Mouse (Mus musculus) heart, embryonic 15.5 days (tissue): ENCODE measurements around the gene Ppfia3. TPM values are rescaled to one million over a fixed set of nuclear protein-coding genes. Genes with fewer than 3 reads are reported as not detected.
A peak's percentile ranks its signal among the peaks of the same experiment; 100 is the strongest.

Source experiments
- ATAC-seq: fragments of 200-750 bp; cut with Nextera tagmentation; replicated peaks from 2 replicates; pipeline ENCODE4 v1.8.0; 2017; ENCODE audit warnings: low read depth, moderate TSS enrichment; ENCODE audit not compliant: insufficient number of reproducible peaks, insufficient read depth, low FRiP score
- H3K27ac ChIP-seq: fragments of 300-500 bp; sonication (generic); 2 replicates; pipeline ENCODE4 v1.5.1; 2015; ENCODE audit warnings: mild to moderate bottlenecking, inconsistent platforms
- H3K27me3 ChIP-seq: fragments of 300-500 bp; sonication (generic); 2 replicates; pipeline ENCODE4 v1.6.1; 2015; ENCODE audit warnings: inconsistent platforms
- H3K36me3 ChIP-seq: fragments of 300-500 bp; sonication (generic); 2 replicates; pipeline ENCODE4 v1.6.1; 2015; ENCODE audit warnings: mild to moderate bottlenecking, inconsistent platforms
- H3K4me1 ChIP-seq: fragments of 300-500 bp; sonication (generic); replicated peaks from 2 replicates; pipeline ENCODE4 v1.6.1; 2015; ENCODE audit warnings: inconsistent platforms
- H3K4me2 ChIP-seq: fragments of 300-500 bp; sonication (generic); 2 replicates; pipeline ENCODE4 v1.6.1; 2015; ENCODE audit warnings: inconsistent platforms, mild to moderate bottlenecking, moderate library complexity
- H3K4me3 ChIP-seq: fragments of 300-500 bp; sonication (generic); 2 replicates; pipeline ENCODE4 v1.5.1; 2015; ENCODE audit warnings: mild to moderate bottlenecking, inconsistent platforms
- H3K9ac ChIP-seq: fragments of 300-500 bp; sonication (generic); 2 replicates; pipeline ENCODE4 v1.6.1; 2015; ENCODE audit warnings: mild to moderate bottlenecking, inconsistent platforms
- H3K9me3 ChIP-seq: fragments of 300-500 bp; sonication (generic); replicated peaks from 2 replicates; pipeline ENCODE4 v1.6.1; 2016; ENCODE audit warnings: inconsistent platforms
- WGBS: fragments of 180-500 bp; shearing (Covaris S2); methylation state at CpG from one replicate; pipeline ENCODE4 v1.1.7; 2015; ENCODE audit warnings: mixed read lengths; 5-methylcytosine and 5-hydroxymethylcytosine counted together
- polyA plus RNA-seq: library from polyadenylated mRNA; unstranded; fragments of >200 nt; fragmentation: Nextera tagmentation; extraction: Ambion mirVana; gene quantifications from 2 replicates; pipeline ENCODE4 v1.2.1, GENCODE M21; 2015

Gene Ppfia3
- polyA plus RNA-seq, 1 experiment from 2014 or later = 2.1 TPM

DNA sequence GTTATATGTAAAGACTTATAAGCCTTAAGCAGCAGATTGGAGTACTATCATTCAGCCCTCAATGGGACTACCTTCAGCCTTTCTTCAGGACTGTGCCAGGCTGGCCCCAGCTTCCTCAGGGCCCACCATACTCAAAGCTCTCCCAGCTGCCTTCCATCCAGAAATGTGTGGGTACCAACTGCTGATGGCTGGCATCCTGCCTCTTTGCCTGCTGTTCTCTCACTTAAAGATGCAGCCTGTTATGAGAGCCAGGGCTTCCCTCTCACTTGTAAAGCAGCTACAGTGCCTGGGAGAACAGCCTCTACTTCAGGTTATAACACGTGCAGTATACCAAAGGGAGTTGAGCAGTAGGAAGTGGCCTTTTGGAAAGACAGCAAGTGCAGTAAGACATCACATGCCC is 9.2 kb upstream of the Ppfia3 start:
- WGBS = 81% methylated on average over 1 of the region's 1 CpGs
- no peak for ATAC-seq

DNA sequence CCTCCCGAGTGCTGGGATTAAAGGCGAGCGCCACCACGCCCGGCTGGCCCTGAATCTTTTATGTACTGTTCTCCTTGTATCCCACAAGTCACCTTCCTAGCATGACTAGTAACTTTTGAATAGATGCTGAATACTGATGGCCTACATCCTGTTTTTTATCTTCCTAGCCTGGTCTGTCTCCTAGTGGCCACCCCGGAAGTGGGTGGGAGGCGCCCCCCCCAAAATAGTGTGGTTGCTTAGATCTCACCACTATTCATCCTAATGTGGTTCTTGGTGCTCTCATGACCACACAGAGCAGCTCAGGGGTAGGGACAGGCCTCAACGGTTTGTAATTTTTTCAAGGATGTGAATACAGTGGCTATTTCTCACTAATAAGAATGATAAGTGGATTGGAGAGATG is 7.8 kb upstream of the Ppfia3 start:
- H3K9ac ChIP-seq = no peak overlapping the region
- peaks cover 63% of the 10 kb centered on the region for H3K36me3 ChIP-seq
- no peaks in the 10 kb centered on the region for H3K9me3 ChIP-seq
- H3K4me3 ChIP-seq = no peak overlapping the region
- H3K4me2 ChIP-seq = no peak overlapping the region
- H3K27me3 ChIP-seq = peaks cover 4% of the 10 kb centered on the region
- 90% methylated on average over 8 of the region's 8 CpGs for WGBS
- H3K4me1 ChIP-seq = peaks cover 13% of the 10 kb centered on the region
- no peak for ATAC-seq
- no peak overlapping the region for H3K27ac ChIP-seq

More for the DNA sequence above, 9.2 kb upstream of the Ppfia3 start:
- Histone ChIP-seq H3K4me1 (no peaks in the 10 kb centered on the region), H3K27ac (no peak overlapping the region), H3K9me3 (no peaks in the 10 kb centered on the region), H3K9ac (no peak overlapping the region), H3K36me3 (peaks cover 78% of the 10 kb centered on the region), H3K4me3 (no peak overlapping the region), H3K27me3 (no peaks in the 10 kb centered on the region), H3K4me2 (no peak overlapping the region)

DNA sequence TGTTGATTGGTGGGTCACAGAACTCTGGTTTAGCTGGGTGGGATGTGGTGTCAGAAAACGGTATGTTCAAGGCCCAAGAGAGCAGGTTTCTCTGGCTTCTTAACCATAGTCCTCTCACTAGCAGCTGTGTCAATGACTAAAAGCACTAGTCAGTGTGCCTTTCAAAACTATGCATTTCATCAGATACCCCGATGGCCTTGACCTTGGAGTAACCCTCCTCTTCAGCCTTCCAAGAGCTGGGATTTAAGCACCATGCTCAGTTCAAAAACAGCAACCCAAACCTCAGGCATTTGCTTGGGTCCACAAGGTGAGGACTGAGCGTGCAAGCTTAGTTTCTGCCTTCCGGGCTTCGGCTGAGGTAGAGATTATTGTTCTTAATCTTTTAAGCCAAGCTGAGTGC is 5.6 kb upstream of the Ppfia3 start:
- WGBS = 73% methylated on average over 5 of the region's 5 CpGs

DNA sequence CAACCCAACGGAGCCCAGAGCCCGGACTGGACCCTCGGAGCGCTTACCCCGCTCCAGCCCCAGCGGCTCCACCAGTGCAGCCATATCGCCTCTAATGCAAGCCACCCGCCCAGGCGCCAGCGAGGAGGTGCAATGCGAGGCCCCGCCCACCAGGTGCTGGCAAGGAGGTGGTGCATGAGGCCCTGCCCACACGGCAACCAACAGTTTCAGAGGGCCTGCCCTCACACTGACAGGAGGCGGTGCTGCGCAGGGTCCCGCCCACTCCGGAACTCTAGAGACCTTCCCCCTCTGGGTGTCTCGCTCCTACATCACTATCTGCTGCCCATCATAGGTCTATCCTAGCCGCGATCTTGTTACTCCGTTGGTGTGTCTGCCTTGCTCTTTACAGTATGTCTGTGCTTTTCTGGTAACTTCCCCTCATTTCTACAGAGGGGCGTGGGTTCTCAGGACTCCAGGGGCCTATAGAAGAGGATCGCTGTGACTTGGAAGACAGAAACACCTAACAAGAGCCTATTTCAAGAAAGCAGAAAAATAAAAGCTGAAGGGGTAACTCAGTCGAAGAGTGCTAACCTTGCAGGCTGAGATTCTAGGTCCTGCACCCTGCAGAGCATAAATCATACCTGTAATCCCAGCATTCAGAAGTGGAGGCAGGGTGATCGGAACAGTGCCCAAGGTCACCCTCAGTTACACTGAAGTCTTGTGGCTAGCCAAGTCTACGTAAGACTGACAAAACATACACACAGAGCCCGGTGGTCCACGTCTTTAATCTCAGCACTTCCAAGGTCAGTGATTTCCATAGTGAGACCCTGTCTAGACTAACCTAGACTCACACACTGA is 3.9 kb upstream of the Ppfia3 start, which contains the start of gene Lin7b:
TSS of gene Lin7b (minus strand) at position 109 of the 837 bp plus-strand sequence.
- no peaks in the 10 kb centered on the region for H3K9me3 ChIP-seq
- peak within 1 kb of the TSS; percentile 93 for H3K4me2 ChIP-seq
- peak within 1 kb of the TSS; percentile 55 for H3K4me3 ChIP-seq
- H3K36me3 ChIP-seq = peaks cover 24% of the 10 kb centered on the region
- WGBS = 8% methylated on average over 28 of the region's 28 CpGs
- peak; percentile 65 for ATAC-seq
- H3K27me3 ChIP-seq = peaks cover 32% of the 10 kb centered on the region
- H3K27ac ChIP-seq = no peak within 1 kb of the TSS
- H3K4me1 ChIP-seq = peaks cover 36% of the 10 kb centered on the region
- H3K9ac ChIP-seq = peak within 1 kb of the TSS; percentile 20

More for the DNA sequence above, 5.6 kb upstream of the Ppfia3 start:
- Histone ChIP-seq H3K36me3 (peaks cover 41% of the 10 kb centered on the region), H3K4me3 (no peak overlapping the region), H3K4me2 (no peak overlapping the region), H3K27ac (no peak overlapping the region), H3K4me1 (peaks cover 25% of the 10 kb centered on the region), H3K9ac (no peak overlapping the region), H3K27me3 (peaks cover 22% of the 10 kb centered on the region), H3K9me3 (no peaks in the 10 kb centered on the region)
- ATAC-seq = no peak

DNA sequence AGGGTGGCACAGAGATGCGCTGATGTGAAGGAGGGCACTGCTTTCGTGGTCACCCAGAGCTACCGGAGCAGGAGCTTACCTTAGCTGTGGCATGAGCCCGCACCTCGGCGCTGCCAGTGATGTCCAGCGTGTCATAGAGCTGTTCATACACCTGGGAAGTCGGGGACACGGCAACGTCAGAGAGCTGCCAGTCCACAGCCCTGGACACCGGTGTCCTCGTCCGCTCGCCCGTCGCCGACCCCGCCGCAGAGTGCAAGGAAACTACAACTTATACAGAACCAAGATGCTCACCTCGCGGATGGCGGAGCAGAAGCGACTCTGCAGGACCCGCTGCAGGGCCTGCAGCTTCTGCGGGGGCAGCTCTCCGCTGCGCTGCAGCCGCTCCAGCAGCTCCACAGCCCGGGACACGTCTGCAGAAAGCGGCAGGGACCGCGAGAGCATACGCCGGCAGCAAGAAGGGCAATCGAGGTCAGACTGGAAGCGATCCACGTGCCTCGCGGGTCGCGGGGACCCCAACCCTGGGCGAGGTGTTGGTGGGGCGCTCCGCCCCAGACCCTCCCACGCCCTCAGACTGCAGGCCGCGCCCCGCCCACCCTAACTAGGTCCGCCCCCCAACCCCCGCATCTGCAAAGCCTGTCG is 3.1 kb upstream of the Ppfia3 start:
- ATAC-seq = no peak; the same call in 1 of the 2 replicates
- peak overlapping the region; percentile 55 for H3K4me3 ChIP-seq

DNA sequence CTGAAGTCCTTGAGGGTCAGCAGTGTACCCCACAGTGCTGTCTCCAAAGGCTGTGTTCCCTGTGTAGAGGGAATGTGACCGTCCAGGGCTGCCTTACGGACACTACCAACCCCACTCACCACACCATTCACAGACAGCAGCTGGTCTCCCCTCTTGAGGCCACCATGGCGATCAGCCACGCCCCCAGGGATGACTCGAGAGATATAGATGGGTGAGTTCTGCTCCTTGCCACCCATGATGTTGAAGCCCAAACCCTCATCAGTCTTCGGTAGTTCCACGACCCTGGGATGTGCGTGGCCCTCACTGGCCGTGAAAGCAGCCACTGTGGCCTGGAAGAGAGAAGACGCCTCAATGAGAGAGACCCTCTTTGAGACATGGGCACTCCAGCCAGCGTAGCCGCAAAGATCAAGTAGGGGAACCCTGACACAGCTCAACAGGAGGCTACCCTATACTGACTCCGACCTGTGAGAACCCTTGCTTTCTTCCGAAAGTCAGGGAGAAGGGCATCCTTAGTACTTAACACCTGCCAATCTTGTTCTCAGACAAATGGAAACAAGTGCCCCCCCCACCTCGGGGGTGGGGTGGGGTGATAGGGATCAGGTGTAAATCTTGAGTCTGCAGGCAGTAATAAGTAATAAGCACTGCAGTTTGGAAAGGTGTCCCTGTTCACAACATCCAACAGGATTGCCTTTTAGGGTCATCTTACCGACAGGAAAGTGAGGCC is 2.4 kb upstream of the Ppfia3 start:
- Histone ChIP-seq H3K9me3 (no peaks in the 10 kb centered on the region), H3K4me2 (peak overlapping the region; percentile 93; the same call in 1 of the 2 replicates), H3K4me3 (0 out of 2 replicates have a peak overlapping the region, but pooled peaks have one; percentile 55), H3K4me1 (peaks cover 36% of the 10 kb centered on the region), H3K9ac (no peak overlapping the region), H3K36me3 (0 out of 2 replicates have a peak, but pooled peaks cover 14% of the 10 kb centered on the region), H3K27ac (no peak overlapping the region), H3K27me3 (peaks cover 47% of the 10 kb centered on the region)
- 73% methylated on average over 16 of the region's 16 CpGs for WGBS
- no peak for ATAC-seq

More for the DNA sequence above, 3.1 kb upstream of the Ppfia3 start:
- no peaks in the 10 kb centered on the region for H3K9me3 ChIP-seq
- peaks cover 18% of the 10 kb centered on the region; the same call in 1 of the 2 replicates for H3K36me3 ChIP-seq
- peak overlapping the region; percentile 20 for H3K9ac ChIP-seq
- WGBS = 7% methylated on average over 49 of the region's 52 CpGs
- peaks cover 39% of the 10 kb centered on the region for H3K27me3 ChIP-seq
- peaks cover 36% of the 10 kb centered on the region for H3K4me1 ChIP-seq
- peak overlapping the region; percentile 93 for H3K4me2 ChIP-seq
- no peak overlapping the region for H3K27ac ChIP-seq

DNA sequence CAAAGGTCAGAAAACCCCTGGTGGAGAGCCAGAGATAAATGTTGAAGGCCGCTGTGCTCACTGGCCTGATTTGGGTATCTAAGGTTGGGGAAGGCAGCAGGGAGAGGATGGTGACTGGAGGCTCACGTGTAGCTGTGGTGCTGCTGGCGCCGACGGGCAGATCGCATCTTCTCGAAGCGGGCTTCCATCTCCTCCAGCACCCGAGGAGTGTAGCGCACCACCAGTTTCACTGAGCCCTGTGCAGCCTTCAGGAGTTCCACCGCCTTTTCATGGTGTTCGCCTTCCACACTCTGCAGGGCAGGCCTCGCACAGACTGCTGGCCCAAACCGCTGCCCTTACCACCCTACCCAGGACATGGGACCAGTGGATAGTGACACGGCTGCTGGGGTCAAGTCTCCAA is 1.4 kb upstream of the Ppfia3 start:
- ATAC-seq = no peak
- no peak overlapping the region for H3K9ac ChIP-seq
- peaks cover 57% of the 10 kb centered on the region for H3K27me3 ChIP-seq
- 0 out of 2 replicates have a peak, but pooled peaks cover 5% of the 10 kb centered on the region for H3K36me3 ChIP-seq
- H3K4me2 ChIP-seq = peak overlapping the region; percentile 99
- peaks cover 36% of the 10 kb centered on the region for H3K4me1 ChIP-seq
- 0 out of 2 replicates have a peak overlapping the region, but pooled peaks have one; percentile 61 for H3K4me3 ChIP-seq
- 78% methylated on average over 15 of the region's 15 CpGs for WGBS
- no peak overlapping the region for H3K27ac ChIP-seq
- no peaks in the 10 kb centered on the region for H3K9me3 ChIP-seq

DNA sequence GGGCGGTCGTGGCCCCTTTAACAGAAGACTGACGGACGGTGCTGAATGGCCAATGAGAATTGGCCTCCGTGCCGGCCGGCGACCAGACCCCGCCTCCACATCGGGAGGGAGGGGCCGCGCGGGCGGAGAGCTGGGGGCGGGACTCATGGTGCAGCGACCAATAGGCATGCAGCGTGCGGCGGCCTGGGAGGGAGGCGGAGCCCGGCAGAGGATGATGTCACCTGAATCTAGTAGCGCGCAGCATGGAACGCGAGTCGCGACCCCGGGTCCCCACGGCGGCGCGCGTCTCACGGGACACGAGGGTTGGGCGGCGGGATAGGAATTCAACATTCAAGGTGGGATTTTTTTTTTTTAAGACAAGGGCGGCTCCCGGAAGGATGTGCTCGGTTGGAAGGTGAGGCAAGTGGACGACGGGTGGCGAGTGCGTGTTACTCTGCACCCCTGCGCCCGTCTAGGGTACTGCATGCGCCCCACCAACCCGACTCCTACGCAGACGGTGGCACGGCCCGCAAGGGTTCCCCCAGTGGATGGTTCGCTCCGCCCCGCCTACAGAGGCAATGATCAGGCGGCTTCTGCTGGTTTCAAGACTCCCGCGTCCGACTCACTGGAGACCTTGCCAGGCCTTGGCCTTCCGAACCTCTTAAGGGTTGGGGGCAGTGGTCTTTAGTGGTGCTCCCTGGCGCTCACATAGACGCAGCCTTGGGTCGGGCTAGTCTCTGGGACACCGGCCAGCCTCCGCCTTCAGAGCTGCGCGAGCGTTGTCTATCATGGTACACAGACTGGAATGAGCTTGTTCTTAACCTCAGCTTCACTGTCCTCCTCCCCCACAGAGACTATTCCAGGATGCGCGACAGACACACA is 431 bp upstream of the Ppfia3 start:
- Histone ChIP-seq H3K4me2 (peak overlapping the region; percentile 99), H3K27me3 (peaks cover 66% of the 10 kb centered on the region), H3K4me3 (peak overlapping the region; percentile 61), H3K36me3 (no peaks in the 10 kb centered on the region), H3K27ac (peak overlapping the region; percentile 52), H3K9ac (peak overlapping the region; percentile 57), H3K9me3 (no peaks in the 10 kb centered on the region), H3K4me1 (peaks cover 39% of the 10 kb centered on the region)
- peak; percentile 89 for ATAC-seq
- under 1% methylated on average over 70 of the region's 70 CpGs for WGBS

DNA sequence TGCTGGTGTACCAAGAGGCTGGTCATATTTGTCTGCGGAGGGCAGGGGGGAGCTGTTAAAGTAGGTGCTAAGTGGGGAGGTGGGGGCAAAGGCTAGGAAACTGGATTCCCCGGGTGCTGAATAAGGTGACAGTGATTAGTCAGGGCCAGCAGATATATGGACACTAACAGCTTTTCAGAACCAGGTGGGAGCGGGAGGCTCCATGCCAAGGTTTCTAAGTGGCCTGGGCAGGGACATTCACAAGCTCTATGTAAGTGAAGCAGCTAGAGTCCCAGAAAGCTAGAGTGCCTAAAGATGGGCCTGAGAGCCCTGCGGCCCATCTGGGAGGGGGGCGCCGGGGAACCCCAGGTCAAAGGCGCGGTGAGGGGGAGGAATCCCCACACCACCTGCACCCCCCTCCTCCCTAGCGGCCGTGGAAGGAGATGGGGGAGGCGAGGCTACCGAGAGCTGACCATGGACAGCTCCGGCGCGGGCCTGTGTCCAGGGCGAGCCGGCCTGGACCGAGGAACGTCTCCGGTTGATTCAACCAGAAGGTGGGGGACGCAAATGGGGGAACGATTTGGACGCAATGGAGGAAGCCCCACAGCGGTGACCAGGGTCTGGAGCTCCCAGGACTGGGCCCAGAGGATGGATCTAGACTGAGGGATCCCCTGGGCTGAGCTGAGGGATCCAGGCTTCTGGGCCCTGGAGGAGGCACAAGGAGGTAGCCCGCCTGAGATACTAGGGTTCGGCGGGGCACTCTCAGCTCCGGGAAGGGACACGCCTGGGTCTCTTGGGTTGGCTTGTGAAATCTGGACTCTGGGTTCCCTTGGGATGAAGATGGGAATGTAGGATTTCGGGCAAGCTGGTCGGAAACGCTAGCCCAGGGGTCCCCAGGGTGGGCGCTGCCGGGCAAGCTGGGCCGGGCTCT is 822 bp downstream of the Ppfia3 start:
- Histone ChIP-seq H3K4me3 (peak overlapping the region; percentile 61), H3K4me1 (peaks cover 45% of the 10 kb centered on the region), H3K36me3 (no peaks in the 10 kb centered on the region), H3K27me3 (peaks cover 79% of the 10 kb centered on the region), H3K4me2 (peak overlapping the region; percentile 99), H3K9ac (peak overlapping the region; percentile 57), H3K27ac (no peak overlapping the region), H3K9me3 (no peaks in the 10 kb centered on the region)
- ATAC-seq = no peak
- 4% methylated on average over 34 of the region's 35 CpGs for WGBS

DNA sequence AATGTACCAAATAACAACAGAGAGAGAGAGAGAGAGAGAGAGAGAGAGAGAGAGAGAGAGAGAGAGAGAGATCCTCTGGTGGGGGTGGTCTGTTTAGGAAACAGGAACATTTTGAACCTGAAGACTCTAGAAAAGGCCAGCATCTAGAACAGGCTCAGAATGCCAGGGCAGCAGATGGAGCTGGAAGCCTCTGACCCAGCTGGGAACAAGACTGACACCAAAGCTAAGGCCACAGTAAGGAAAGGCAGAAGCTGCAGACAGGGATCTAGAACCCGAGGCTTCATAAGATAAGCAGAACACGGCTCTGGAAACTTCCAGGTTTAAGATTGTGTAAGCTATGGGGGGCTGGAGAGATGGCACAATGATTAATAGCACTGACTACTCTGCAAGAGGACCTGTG is 2.8 kb downstream of the Ppfia3 start:
- no peak overlapping the region for H3K9ac ChIP-seq
- ATAC-seq = no peak
- no peaks in the 10 kb centered on the region for H3K36me3 ChIP-seq
- WGBS = 56% methylated on average over 2 of the region's 2 CpGs
- H3K4me1 ChIP-seq = peaks cover 29% of the 10 kb centered on the region
- peaks cover 86% of the 10 kb centered on the region for H3K27me3 ChIP-seq
- H3K4me2 ChIP-seq = no peak overlapping the region
- H3K9me3 ChIP-seq = no peaks in the 10 kb centered on the region
- H3K27ac ChIP-seq = no peak overlapping the region
- H3K4me3 ChIP-seq = no peak overlapping the region
